Mouse (Mus musculus) E14TG2a.4 (cell line): ENCODE measurements around the gene Zbp1.

ENCODE experiments used
- H3K27me3 ChIP-seq: 2 replicates; pipeline ENCODE4 v1.6.1; 2014; ENCODE audit warnings: low read length, control low read depth; ENCODE audit not compliant: insufficient read depth
- H3K36me3 ChIP-seq: 2 replicates; pipeline ENCODE4 v1.6.1; 2014; ENCODE audit warnings: low read length, control low read depth; ENCODE audit not compliant: insufficient read depth
- H3K4me1 ChIP-seq: replicated peaks from 2 replicates; pipeline ENCODE4 v1.6.1; 2014; ENCODE audit warnings: low read depth, low read length, control low read depth
- H3K4me3 ChIP-seq: replicated peaks from 2 replicates; pipeline ENCODE4 v1.5.1; 2014; ENCODE audit warnings: mild to moderate bottlenecking, low read length
- H3K9me3 ChIP-seq: 2 replicates; pipeline ENCODE4 v1.6.1; 2014; ENCODE audit warnings: low read length, control low read depth
- CTCF ChIP-seq: conservative IDR thresholded peaks from 2 replicates; pipeline ENCODE4 v1.5.1; 2014; ENCODE audit warnings: low read length
- NANOG ChIP-seq: IDR thresholded peaks from 2 replicates; pipeline ENCODE4 v1.6.1; 2014; ENCODE audit warnings: borderline replicate concordance, low read length, mixed read lengths
- POU5F1 ChIP-seq: IDR thresholded peaks from 2 replicates; pipeline ENCODE4 v1.6.1; 2014; ENCODE audit warnings: low read length, borderline replicate concordance

Gene Zbp1

DNA sequence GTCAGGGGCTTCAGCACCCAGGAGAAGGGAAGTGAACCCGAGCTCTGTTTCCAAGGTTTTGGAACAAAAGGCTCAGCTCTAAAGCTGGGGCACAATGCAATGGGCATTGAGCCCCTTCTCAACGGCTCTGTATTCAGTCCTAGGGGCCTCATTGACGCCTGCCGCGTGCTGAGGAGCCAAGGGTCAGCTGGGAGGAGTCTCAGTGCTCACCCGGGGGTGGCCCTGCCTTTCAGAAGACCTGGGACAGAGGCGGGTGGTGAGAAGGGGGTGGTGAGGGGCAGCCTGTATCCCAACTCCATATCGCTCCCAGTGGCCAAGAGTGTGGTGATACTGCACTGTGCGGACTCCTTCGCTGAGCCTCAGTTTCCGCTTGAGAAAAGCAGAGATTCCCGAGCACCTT lies 24.2 kb upstream of the Zbp1 start:
- Histone ChIP-seq H3K4me1 (peaks cover 96% of the 10 kb centered on the region), H3K36me3 (peaks cover 8% of the 10 kb centered on the region; the same call in 1 of the 2 replicates), H3K9me3 (no peaks in the 10 kb centered on the region), H3K4me3 (peak overlapping the region; percentile 39; the same call in 1 of the 2 replicates), H3K27me3 (no peaks in the 10 kb centered on the region)
- TF ChIP-seq POU5F1 (no peak), CTCF (no peak), NANOG (no peak)

DNA sequence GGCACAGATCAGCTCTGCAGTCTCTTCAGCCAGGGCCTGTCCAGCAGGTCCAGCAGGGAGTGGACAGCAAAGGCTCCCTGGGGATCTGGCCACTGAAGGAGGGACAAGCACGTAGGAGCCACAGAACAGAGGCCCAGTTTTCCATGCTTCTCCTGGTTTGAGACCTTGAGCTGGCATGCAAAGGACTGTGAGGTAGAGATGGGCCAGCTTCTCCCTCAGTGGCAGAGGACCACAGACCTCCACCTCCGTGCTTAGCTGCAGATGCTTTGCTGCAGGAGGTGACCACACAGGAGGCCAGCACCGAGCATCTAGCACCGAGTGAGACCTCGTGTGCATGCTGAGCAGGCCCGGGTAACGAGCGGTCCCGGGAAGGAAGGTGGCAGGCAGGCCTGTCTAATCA lies 22.0 kb upstream of the Zbp1 start:
- Histone ChIP-seq H3K36me3 (peaks cover 8% of the 10 kb centered on the region; the same call in 1 of the 2 replicates), H3K9me3 (no peaks in the 10 kb centered on the region), H3K4me3 (0 out of 2 replicates have a peak overlapping the region, but pooled peaks have one; percentile 17), H3K4me1 (peaks cover 95% of the 10 kb centered on the region), H3K27me3 (no peaks in the 10 kb centered on the region)
- TF ChIP-seq NANOG (no peak), CTCF (no peak), POU5F1 (no peak)

- Histone ChIP-seq H3K36me3 (peaks cover 15% of the 10 kb centered on the region), H3K27me3 (no peaks in the 10 kb centered on the region), H3K4me3 (peak overlapping the region; percentile 70), H3K4me1 (peaks cover 95% of the 10 kb centered on the region), H3K9me3 (no peaks in the 10 kb centered on the region)
- no peak for TF ChIP-seq CTCF
- no peak for TF ChIP-seq NANOG
- no peak for TF ChIP-seq POU5F1
Measured at GRCm38 (mm10) chr2:173238522-173238921, 19.8 kb upstream of the Zbp1 start.

DNA sequence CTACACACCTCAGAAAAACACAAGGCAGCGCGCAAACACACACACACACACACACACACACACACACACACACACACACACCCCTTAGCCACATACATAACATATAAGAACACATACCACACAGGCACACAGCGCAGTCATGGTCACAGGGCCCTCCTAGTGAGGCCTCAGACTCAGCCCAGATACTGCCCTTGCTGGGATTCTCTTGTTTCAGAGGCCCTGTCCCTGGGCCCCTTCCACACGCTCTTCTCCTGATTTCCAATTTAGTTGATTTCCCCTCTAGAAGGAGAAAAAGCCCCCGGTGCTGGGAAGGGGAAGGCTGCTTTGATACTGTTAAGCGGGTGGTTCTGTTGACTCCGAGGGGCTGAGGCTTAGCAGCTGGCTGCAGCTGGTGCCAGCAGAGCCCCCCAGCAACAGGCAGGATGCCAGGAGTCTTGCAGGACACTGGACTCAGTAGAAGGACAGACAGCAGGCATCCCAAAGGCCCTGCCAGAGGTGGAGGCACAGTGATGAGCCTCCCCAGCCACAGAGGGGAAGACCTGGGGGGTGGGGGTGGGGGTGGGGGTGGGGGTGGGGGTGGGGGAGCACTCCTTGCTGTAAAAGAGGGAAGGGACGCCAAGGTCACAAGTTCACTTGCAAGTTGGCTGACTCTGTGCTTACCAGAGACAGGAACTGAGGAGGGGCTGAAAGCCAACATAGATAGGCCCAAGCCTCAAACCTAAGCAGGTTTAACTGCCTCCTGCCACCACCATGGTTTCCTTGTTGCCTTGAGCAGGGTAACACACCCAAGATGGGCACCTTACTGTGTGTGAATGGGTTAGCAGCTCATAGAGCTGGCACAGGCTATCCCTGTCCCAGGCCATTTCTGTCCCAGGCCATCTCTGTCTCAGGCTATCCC lies 17.0 kb upstream of the Zbp1 start:
- Histone ChIP-seq H3K27me3 (no peaks in the 10 kb centered on the region), H3K4me1 (peaks cover 98% of the 10 kb centered on the region), H3K9me3 (no peaks in the 10 kb centered on the region), H3K4me3 (peak overlapping the region; percentile 70), H3K36me3 (peaks cover 38% of the 10 kb centered on the region)
- TF ChIP-seq CTCF (no peak), NANOG (no peak), POU5F1 (no peak)

GRCm38 (mm10) chr2:173232766-173233099 lies 14.0 kb upstream of the Zbp1 start:
- H3K4me3 ChIP-seq = peak overlapping the region; percentile 51
- H3K36me3 ChIP-seq = peaks cover 56% of the 10 kb centered on the region
- no peaks in the 10 kb centered on the region for H3K27me3 ChIP-seq
- TF ChIP-seq CTCF (peak; percentile 61), POU5F1 (no peak)
- peaks cover 99% of the 10 kb centered on the region for H3K4me1 ChIP-seq
- no peaks in the 10 kb centered on the region for H3K9me3 ChIP-seq

- peaks cover 60% of the 10 kb centered on the region for H3K36me3 ChIP-seq
- H3K4me3 ChIP-seq = peak overlapping the region; percentile 32
- TF ChIP-seq NANOG (no peak), CTCF (no peak), POU5F1 (no peak)
- H3K9me3 ChIP-seq = no peaks in the 10 kb centered on the region
- peaks cover 99% of the 10 kb centered on the region for H3K4me1 ChIP-seq
- H3K27me3 ChIP-seq = no peaks in the 10 kb centered on the region
Measured at GRCm38 (mm10) chr2:173232065-173232765, 13.5 kb upstream of the Zbp1 start.

DNA sequence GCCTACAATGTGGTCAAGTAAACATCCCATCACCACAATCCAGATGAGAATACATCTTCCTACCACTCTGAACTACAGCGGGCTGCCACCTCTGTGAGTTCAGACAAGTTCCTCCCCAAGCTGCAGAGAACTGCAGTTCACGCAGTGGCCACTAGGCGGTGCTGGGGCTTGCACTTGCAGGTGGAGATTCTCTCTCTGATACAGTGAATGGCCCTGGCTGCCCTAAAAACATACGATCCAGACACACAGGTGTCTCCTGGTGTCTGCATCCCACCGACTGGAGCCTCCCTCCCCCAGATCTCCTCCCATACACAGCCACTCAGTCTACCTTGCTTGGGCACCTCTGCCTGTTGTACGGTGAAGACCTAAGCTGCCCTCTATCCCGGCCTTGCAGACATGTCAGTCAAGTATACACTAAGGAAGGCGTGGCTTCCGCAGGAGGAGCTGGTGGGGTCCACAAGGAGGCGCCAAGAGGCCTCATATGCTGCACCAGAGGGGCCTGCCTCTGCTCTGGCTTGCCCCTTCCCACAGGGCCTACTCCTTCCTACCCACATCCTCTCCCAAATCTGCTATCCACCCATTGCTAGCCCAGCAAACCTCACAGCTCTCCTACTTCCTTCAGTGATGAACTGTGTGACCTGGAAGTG lies 11.0 kb upstream of the Zbp1 start:
- Histone ChIP-seq H3K4me3 (0 out of 2 replicates have a peak overlapping the region, but pooled peaks have one; percentile 72), H3K9me3 (no peaks in the 10 kb centered on the region), H3K27me3 (no peaks in the 10 kb centered on the region), H3K36me3 (peaks cover 63% of the 10 kb centered on the region), H3K4me1 (peaks cover 100% of the 10 kb centered on the region)
- TF ChIP-seq POU5F1 = no peak
- TF ChIP-seq CTCF = peak; percentile 97

GRCm38 (mm10) chr2:173228567-173228966 lies 9.8 kb upstream of the Zbp1 start:
- Histone ChIP-seq H3K9me3 (no peaks in the 10 kb centered on the region), H3K36me3 (peaks cover 56% of the 10 kb centered on the region), H3K27me3 (no peaks in the 10 kb centered on the region), H3K4me3 (peak overlapping the region; percentile 72), H3K4me1 (peaks cover 100% of the 10 kb centered on the region)
- TF ChIP-seq CTCF = no peak
- TF ChIP-seq NANOG = no peak
- TF ChIP-seq POU5F1 = no peak
